Mouse (Mus musculus) embryonic fibroblast, embryonic 13.5 days (primary cell): ENCODE measurements around the gene Tmem182.

Source experiments
- CTCF ChIP-seq: IDR thresholded peaks from 2 replicates; pipeline ENCODE4 v1.5.1; 2011; ENCODE audit warnings: mild to moderate bottlenecking, control low read depth, low read length, moderate library complexity, borderline replicate concordance; ENCODE audit not compliant: insufficient read depth
- POLR2A ChIP-seq: IDR thresholded peaks from 2 replicates; pipeline ENCODE4 v1.6.1; 2011; ENCODE audit warnings: low read depth, mild to moderate bottlenecking, control low read depth, low read length, moderate library complexity

DNA sequence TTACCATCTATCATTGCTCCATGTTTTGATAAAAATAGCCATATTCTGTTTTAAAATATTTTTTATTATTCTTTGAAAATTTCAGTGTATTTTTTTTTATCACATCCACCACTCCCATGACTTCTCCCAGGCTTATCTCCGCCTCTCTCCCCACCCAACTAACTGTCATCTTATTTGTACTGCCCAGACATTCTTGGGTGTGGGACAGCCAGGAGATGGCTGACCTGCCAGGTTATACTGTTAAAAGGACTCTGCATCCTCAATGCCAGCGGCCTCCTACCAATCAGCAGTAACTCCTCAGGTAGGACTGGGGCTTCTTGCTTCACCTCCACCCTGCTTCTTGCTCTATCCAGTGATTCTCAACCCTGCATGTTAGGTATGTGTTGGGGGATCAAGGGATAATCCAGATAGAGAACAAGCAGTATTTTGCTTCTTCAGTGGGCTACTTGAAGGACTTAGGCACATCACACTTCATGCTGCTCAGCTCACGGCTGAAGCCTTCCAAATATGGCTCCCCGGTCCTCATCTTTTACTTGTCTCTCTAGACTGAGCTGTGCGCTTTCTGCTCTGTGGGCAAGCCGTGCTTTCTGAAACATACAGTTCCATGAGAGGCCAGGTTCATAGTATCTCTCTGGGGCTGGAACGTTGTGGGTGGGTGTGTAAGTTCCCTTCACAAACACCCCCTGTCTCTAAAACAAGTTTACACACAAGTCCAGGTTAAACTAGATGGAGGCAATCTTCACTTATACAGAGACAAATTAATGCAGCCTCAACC, 34.0 kb upstream of the Tmem182 start:
- TF ChIP-seq POLR2A (no peak), CTCF (no peak)
